Mouse (Mus musculus) urinary bladder, postnatal 14 days (tissue): ENCODE measurements around the gene Arrb2.
"Not testable (repeated sequence)": the region's sequence is repeated elsewhere in the genome, so short reads cannot be mapped to it uniquely, and the experiment has no call there.

ENCODE experiments used
- DNase-seq: peaks from one replicate; pipeline ENCODE4 v3.0.0; 2021; ENCODE audit warnings: low spot score

Arrb2 gene

DNA sequence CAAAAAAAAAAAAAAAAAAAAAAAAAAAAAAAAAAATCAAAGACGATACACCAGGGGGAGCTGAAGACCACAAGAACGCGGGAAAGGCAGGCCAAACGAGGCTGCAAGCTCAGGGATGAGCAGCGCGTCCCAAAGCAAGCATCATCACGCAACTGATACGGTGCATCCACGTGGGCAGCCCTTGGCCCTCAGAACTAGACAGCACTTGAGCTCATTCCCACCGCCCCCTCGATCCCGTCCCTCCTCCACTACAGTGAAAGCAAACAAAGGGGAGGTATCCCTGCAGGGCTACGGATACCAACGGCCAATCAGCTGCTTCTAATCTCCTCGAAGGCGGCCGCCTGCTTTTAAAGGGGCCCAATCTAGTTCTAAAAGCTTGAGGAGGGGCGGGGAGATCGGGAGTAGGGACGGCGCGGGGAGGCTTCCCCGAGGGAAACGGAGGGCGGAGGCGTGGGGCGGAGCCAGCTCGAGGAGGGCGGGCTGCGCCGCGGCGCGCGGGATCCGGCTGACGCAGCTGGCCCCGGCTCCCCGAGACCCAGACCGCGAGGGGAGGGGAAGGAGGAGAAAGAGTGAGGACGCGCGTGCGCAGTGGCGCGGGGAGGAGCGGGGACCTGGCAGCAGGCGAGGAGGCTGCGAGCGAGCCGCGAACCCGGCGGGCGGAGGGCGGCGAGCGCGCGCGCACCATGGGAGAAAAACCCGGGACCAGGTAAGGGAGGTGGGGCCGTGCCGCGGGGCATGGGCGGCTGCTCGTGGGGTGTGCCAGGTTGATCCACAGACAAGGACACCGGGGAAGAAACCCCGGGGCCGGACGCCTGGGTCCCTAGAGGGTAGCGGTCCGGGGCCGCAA, at the start of gene Arrb2:
Arrb2 (plus strand) TSS at position 588 of the 847 bp plus-strand sequence.
- DNase-seq = peak; percentile 98

- DNase-seq = no peak
These were observed 48.3 kb upstream of the Arrb2 start for GRCm38 (mm10) chr11:70384136-70384535.

GRCm38 (mm10) chr11:70387436-70387835, 45.0 kb upstream of the Arrb2 start:
- no peak for DNase-seq

- DNase-seq = no peak
These were observed 43.0 kb upstream of the Arrb2 start for GRCm38 (mm10) chr11:70389421-70389820.

GRCm38 (mm10) chr11:70403598-70403997, 28.8 kb upstream of the Arrb2 start:
- peak; percentile 34 for DNase-seq

DNA sequence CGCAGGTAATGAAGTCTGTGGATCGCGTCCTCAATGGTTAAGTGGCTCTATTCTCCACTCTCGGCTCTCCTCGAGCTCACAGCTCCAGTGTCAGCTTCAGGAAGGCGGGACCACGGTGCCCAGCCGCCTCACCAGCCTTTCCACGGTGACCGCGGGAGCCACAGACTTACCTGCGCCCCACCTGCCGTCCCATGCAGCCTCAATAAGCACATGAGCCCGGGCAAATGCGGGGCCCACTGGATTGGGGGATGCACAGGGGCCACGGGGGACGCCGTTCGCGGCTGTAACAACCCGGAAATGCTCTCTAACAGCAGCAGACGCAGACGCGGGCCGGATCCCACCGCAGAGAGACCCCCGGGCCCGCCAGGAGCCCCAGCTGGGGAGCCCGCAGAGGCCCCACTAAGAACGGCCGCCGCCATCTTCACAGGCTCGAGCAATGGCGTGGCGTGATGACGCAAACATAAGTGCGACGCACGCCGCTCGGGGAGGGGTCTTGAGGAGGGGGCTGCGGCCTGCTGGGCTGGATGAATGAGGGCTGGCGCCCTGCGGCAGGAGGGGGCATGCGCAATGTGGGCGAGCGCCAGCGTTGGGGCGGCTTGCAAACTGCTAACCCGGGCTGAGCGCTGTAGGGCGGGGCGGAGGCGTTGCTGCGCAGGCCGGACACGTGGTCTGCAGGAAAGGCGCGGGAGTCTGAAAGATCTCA, 22.7 kb upstream of the Arrb2 start, which contains the start of gene Pelp1:
Pelp1 (minus strand) TSS at position 438 of the 703 bp plus-strand sequence.
- DNase-seq = peak; percentile 84

- DNase-seq = no peak
These were observed 22.2 kb upstream of the Arrb2 start for GRCm38 (mm10) chr11:70410297-70410643.

GRCm38 (mm10) chr11:70412591-70412990, 19.8 kb upstream of the Arrb2 start:
- no peak for DNase-seq

GRCm38 (mm10) chr11:70413961-70414360, 18.5 kb upstream of the Arrb2 start:
- DNase-seq = peak; percentile 81

GRCm38 (mm10) chr11:70418199-70418598, 14.2 kb upstream of the Arrb2 start:
- no peak for DNase-seq

GRCm38 (mm10) chr11:70419486-70419885, 12.9 kb upstream of the Arrb2 start:
- no peak for DNase-seq

- DNase-seq = not testable (repeated sequence)
These were observed 5.8 kb upstream of the Arrb2 start for GRCm38 (mm10) chr11:70426598-70426997.

DNA sequence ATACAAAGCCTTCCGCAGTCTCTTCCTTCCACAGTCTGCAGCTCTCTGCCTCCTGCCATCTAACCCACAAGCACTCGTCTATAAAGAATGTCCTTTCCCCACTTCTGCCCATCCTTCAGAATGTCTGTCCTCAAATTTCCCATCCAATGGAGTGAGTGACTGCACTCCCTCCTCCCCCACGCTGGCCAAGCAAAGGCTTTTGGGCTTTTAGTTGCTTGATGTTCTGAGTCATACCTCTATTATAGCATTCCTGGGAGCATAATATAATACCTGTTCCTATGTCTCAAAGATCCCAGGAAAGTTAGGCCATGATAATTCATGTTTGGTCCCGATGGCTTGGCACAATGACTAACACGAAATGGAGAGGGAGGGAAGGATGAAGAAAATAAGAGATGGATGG, 861 bp upstream of the Arrb2 start:
- DNase-seq = no peak

GRCm38 (mm10) chr11:70432895-70433568, 597 bp downstream of the Arrb2 start:
- no peak for DNase-seq

GRCm38 (mm10) chr11:70433569-70433943, 1.1 kb downstream of the Arrb2 start:
- no peak for DNase-seq

- no peak for DNase-seq
These were observed 1.5 kb downstream of the Arrb2 start for GRCm38 (mm10) chr11:70433951-70434350.

GRCm38 (mm10) chr11:70435476-70435875, 3.0 kb downstream of the Arrb2 start:
- DNase-seq = no peak

GRCm38 (mm10) chr11:70437426-70437825, 5.0 kb downstream of the Arrb2 start:
- DNase-seq = no peak

GRCm38 (mm10) chr11:70438728-70439374, 6.4 kb downstream of the Arrb2 start:
- DNase-seq = no peak

GRCm38 (mm10) chr11:70440637-70441036, 8.2 kb downstream of the Arrb2 start:
- no peak for DNase-seq

GRCm38 (mm10) chr11:70441882-70442281, 9.4 kb downstream of the Arrb2 start:
- DNase-seq = no peak

DNA sequence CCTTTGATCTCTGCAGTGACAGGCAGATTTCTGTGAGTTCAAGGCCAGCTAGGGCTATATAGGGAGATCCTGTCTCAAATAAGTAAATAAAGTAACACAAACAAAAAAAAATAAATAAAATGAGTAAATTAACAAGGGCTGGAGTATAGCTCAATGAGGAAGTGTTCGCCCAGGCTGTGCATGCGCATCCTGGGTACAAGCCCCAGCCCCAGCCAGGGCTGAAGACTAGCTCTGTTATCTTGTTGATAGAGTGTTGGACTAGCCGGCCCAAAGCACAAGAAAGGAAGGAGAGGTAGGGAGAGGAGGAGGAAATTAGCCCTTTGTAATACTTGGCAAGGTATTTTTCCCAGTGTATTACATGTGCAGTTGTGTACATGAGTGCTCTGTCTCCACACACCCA, 11.5 kb downstream of the Arrb2 start:
- no peak for DNase-seq
